Mouse (Mus musculus) small intestine, adult 2 months (tissue): ENCODE measurements around the gene Fosl2.

Experiments used
- CTCF ChIP-seq: fragments of 200-500 bp; IDR thresholded peaks from 2 replicates; pipeline ENCODE4 v1.5.1; 2012; ENCODE audit warnings: low read depth, mild to moderate bottlenecking, control low read depth, inconsistent platforms, low read length, moderate library complexity, mixed read lengths; ENCODE audit not compliant: insufficient replicate concordance, insufficient read length; ENCODE audit errors: extremely low read depth
- POLR2A ChIP-seq: fragments of 200-500 bp; IDR thresholded peaks from 2 replicates; pipeline ENCODE4 v1.6.1; 2012; ENCODE audit warnings: low read depth, mild to moderate bottlenecking, control low read depth, inconsistent platforms, low read length, moderate library complexity

- TF ChIP-seq POLR2A: no peak
- no peak for TF ChIP-seq CTCF
Observed at GRCm38 (mm10) chr5:32102484-32102883, 33.1 kb upstream of the Fosl2 start.
